Mouse (Mus musculus): ENCODE data around the gene Trpc4ap. TPM values are rescaled to one million over a fixed set of nuclear protein-coding genes. Genes with fewer than 3 reads are reported as not detected.
A peak's percentile ranks its signal among the peaks of the same experiment; 100 is the strongest.

The Trpc4ap gene
- polyA plus RNA-seq, 1 experiment from 2014 or later, result 137 TPM

- H3K27me3 ChIP-seq, result no peaks in the 10 kb centered on the region
- ATAC-seq (ENCODE audit: insufficient number of reproducible peaks, insufficient read depth, low FRiP score, low TSS enrichment, low read depth), result no peak
- no peak overlapping the region for H3K27ac ChIP-seq
- 0 out of 2 replicates have a peak overlapping the region, but pooled peaks have one; percentile 44 for H3K9ac ChIP-seq
- H3K4me3 ChIP-seq, result no peak overlapping the region
- H3K36me3 ChIP-seq, result no peaks in the 10 kb centered on the region
- no peaks in the 10 kb centered on the region for H3K9me3 ChIP-seq
- WGBS, result 13% methylated on average over 10 of the region's 10 CpGs
- H3K4me1 ChIP-seq, result peaks cover 6% of the 10 kb centered on the region; the same call in 1 of the 2 replicates
- no peak overlapping the region for H3K4me2 ChIP-seq
Measured at GRCm38 (mm10) chr2:155604560-155605235, 87.5 kb downstream of the Trpc4ap start.

DNA sequence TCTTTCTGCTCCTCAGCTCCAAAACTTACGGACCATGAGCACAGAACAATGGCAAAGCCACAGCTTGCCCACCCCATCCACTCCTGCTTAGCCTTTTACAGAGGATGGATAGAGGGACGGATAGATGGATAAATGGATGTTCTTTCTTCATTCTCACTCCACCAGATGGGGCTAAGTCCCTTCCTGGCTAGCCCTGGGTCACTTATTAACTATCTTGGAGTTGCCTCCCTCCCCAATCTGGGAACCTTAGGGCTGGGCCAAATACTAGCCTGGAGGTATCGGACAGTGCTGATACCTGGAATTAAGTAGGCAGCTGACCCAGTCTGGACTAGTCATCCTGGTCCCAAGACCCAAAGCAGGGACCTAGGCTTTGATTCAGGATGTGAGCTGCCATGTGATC is 88.5 kb downstream of the Trpc4ap start:
- H3K9me3 ChIP-seq, result no peaks in the 10 kb centered on the region
- no peak overlapping the region for H3K4me3 ChIP-seq
- H3K36me3 ChIP-seq, result no peaks in the 10 kb centered on the region
- WGBS, result 78% methylated on average over 3 of the region's 3 CpGs
- no peak overlapping the region for H3K27ac ChIP-seq
- ATAC-seq (ENCODE audit: insufficient number of reproducible peaks, insufficient read depth, low FRiP score, low TSS enrichment, low read depth), result no peak
- no peaks in the 10 kb centered on the region for H3K27me3 ChIP-seq
- H3K4me1 ChIP-seq, result peaks cover 6% of the 10 kb centered on the region; the same call in 1 of the 2 replicates
- no peak overlapping the region for H3K9ac ChIP-seq
- no peak overlapping the region for H3K4me2 ChIP-seq

- 76% methylated on average over 6 of the region's 6 CpGs for WGBS
- H3K36me3 ChIP-seq, result no peaks in the 10 kb centered on the region
- no peaks in the 10 kb centered on the region for H3K27me3 ChIP-seq
- no peak overlapping the region for H3K9ac ChIP-seq
- no peak overlapping the region for H3K27ac ChIP-seq
- no peak for ATAC-seq (ENCODE audit: insufficient number of reproducible peaks, insufficient read depth, low FRiP score, low TSS enrichment, low read depth)
- no peaks in the 10 kb centered on the region for H3K9me3 ChIP-seq
- no peak overlapping the region for H3K4me3 ChIP-seq
- H3K4me2 ChIP-seq, result no peak overlapping the region
- H3K4me1 ChIP-seq, result peaks cover 9% of the 10 kb centered on the region
Measured at GRCm38 (mm10) chr2:155595516-155595915, 96.7 kb downstream of the Trpc4ap start.

DNA sequence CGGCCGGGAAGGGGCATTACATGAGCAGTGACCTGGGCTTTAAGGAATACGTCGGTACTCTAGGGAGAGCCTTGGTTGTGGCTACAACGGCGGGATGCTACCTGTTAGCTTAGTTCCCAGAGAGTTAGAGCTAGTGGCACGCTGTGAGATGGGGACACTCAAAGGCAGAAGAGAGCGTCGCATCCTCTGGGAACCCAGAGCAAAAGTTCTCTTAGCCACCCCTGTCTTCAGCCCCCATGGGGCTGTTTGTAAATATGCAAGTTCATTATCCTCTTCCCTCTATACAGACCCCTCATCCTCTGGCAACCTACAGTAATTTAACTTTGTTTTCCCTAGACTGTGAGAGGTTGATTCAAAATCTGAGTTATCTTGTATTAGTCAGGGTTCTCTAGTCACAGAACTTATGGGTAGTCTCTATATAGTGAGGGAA is 99.3 kb downstream of the Trpc4ap start:
- peak overlapping the region; percentile 72 for H3K4me2 ChIP-seq
- H3K27ac ChIP-seq, result peak overlapping the region; percentile 60; the same call in 1 of the 2 replicates
- ATAC-seq (ENCODE audit: insufficient number of reproducible peaks, insufficient read depth, low FRiP score, low TSS enrichment, low read depth), result no peak
- H3K9ac ChIP-seq, result peak overlapping the region; percentile 87
- H3K27me3 ChIP-seq, result no peaks in the 10 kb centered on the region
- 0% methylated on average over 9 of the region's 9 CpGs for WGBS
- H3K4me3 ChIP-seq, result peak overlapping the region; percentile 68
- no peaks in the 10 kb centered on the region for H3K36me3 ChIP-seq
- H3K9me3 ChIP-seq, result no peaks in the 10 kb centered on the region
- H3K4me1 ChIP-seq, result peaks cover 9% of the 10 kb centered on the region

- no peaks in the 10 kb centered on the region for H3K36me3 ChIP-seq
- under 1% methylated on average over 53 of the region's 53 CpGs for WGBS
- H3K9ac ChIP-seq, result peak within 1 kb of the TSS; percentile 87
- peak within 1 kb of the TSS; percentile 72 for H3K4me2 ChIP-seq
- H3K9me3 ChIP-seq, result no peaks in the 10 kb centered on the region
- H3K27ac ChIP-seq, result peak within 1 kb of the TSS; percentile 88
- H3K4me3 ChIP-seq, result peak within 1 kb of the TSS; percentile 68
- H3K27me3 ChIP-seq, result no peaks in the 10 kb centered on the region
- ATAC-seq (ENCODE audit: insufficient number of reproducible peaks, insufficient read depth, low FRiP score, low TSS enrichment, low read depth), result peak; percentile 92
- peaks cover 9% of the 10 kb centered on the region for H3K4me1 ChIP-seq
Measured at GRCm38 (mm10) chr2:155592137-155592853, 99.9 kb downstream of the Trpc4ap start, which contains the start of gene Gss. Gene Gss, minus strand, starts transcription at chr2:155592810.

GRCm38 (mm10) chr2:155591676-155592075 is 100.5 kb downstream of the Trpc4ap start:
- Histone ChIP-seq H3K4me3 (peak overlapping the region; percentile 68), H3K27me3 (no peaks in the 10 kb centered on the region), H3K9me3 (no peaks in the 10 kb centered on the region), H3K27ac (peak overlapping the region; percentile 88), H3K4me2 (peak overlapping the region; percentile 72), H3K36me3 (no peaks in the 10 kb centered on the region), H3K9ac (peak overlapping the region; percentile 87), H3K4me1 (peaks cover 9% of the 10 kb centered on the region)
- WGBS, result 3% methylated on average over 6 of the region's 6 CpGs
- ATAC-seq (ENCODE audit: insufficient number of reproducible peaks, insufficient read depth, low FRiP score, low TSS enrichment, low read depth), result no peak

- Histone ChIP-seq H3K4me3 (no peak overlapping the region), H3K36me3 (no peaks in the 10 kb centered on the region), H3K27me3 (no peaks in the 10 kb centered on the region), H3K4me2 (no peak overlapping the region), H3K9ac (peak overlapping the region; percentile 87; the same call in 1 of the 2 replicates), H3K9me3 (no peaks in the 10 kb centered on the region), H3K27ac (no peak overlapping the region), H3K4me1 (peaks cover 9% of the 10 kb centered on the region)
- ATAC-seq (ENCODE audit: insufficient number of reproducible peaks, insufficient read depth, low FRiP score, low TSS enrichment, low read depth), result no peak
- WGBS, result 93% methylated on average over 2 of the region's 2 CpGs
Measured at GRCm38 (mm10) chr2:155590876-155591275, 101.3 kb downstream of the Trpc4ap start.

- Histone ChIP-seq H3K4me3 (no peak overlapping the region), H3K9ac (no peak overlapping the region), H3K36me3 (no peaks in the 10 kb centered on the region), H3K9me3 (no peaks in the 10 kb centered on the region), H3K4me1 (peaks cover 9% of the 10 kb centered on the region), H3K27me3 (no peaks in the 10 kb centered on the region), H3K27ac (no peak overlapping the region), H3K4me2 (no peak overlapping the region)
- 73% methylated on average over 6 of the region's 6 CpGs for WGBS
- ATAC-seq (ENCODE audit: insufficient number of reproducible peaks, insufficient read depth, low FRiP score, low TSS enrichment, low read depth), result no peak
Measured at GRCm38 (mm10) chr2:155589521-155589920, 102.7 kb downstream of the Trpc4ap start.

- 83% methylated on average over 3 of the region's 3 CpGs for WGBS
- Histone ChIP-seq H3K4me3 (no peak overlapping the region), H3K27ac (no peak overlapping the region)
Measured at GRCm38 (mm10) chr2:155588136-155588535, 104.0 kb downstream of the Trpc4ap start.

DNA sequence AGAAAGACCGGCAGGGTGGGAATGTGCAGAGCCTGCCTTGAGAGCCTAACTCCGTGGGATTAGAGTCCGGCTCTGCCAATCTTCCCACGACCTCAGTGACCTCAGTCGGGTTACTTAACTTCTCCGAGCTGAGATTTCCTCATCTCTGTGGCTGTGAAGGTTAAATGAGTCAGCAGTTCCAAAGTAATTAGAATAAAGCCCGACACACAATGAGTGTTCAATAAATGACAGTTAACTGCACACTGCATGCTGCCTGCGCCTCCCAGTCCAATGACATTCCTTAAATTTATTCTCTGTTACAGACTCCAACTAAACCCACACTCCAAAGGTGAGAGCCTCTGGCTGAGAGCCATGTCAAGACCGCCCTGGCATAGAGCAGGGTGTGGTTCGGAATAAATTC is 106.7 kb downstream of the Trpc4ap start:
- H3K27me3 ChIP-seq, result no peaks in the 10 kb centered on the region
- no peaks in the 10 kb centered on the region for H3K9me3 ChIP-seq
- no peak overlapping the region for H3K4me3 ChIP-seq
- no peak overlapping the region for H3K27ac ChIP-seq
- H3K4me1 ChIP-seq, result no peaks in the 10 kb centered on the region
- 65% methylated on average over 10 of the region's 10 CpGs for WGBS
- H3K4me2 ChIP-seq, result no peak overlapping the region
- no peaks in the 10 kb centered on the region for H3K36me3 ChIP-seq
- ATAC-seq (ENCODE audit: insufficient number of reproducible peaks, insufficient read depth, low FRiP score, low TSS enrichment, low read depth), result no peak
- no peak overlapping the region for H3K9ac ChIP-seq

More at GRCm38 (mm10) chr2:155588136-155588535, 104.0 kb downstream of the Trpc4ap start:
- H3K4me1 ChIP-seq, result peaks cover 9% of the 10 kb centered on the region
- H3K36me3 ChIP-seq, result no peaks in the 10 kb centered on the region
- H3K27me3 ChIP-seq, result no peaks in the 10 kb centered on the region
- no peak overlapping the region for H3K4me2 ChIP-seq
- no peaks in the 10 kb centered on the region for H3K9me3 ChIP-seq
- no peak for ATAC-seq (ENCODE audit: insufficient number of reproducible peaks, insufficient read depth, low FRiP score, low TSS enrichment, low read depth)
- H3K9ac ChIP-seq, result no peak overlapping the region

GRCm38 (mm10) chr2:155585082-155585481 is 107.1 kb downstream of the Trpc4ap start:
- Histone ChIP-seq H3K9ac (no peak overlapping the region), H3K27ac (no peak overlapping the region), H3K27me3 (no peaks in the 10 kb centered on the region), H3K4me3 (no peak overlapping the region), H3K36me3 (no peaks in the 10 kb centered on the region), H3K4me1 (no peaks in the 10 kb centered on the region), H3K9me3 (no peaks in the 10 kb centered on the region), H3K4me2 (no peak overlapping the region)
- no peak for ATAC-seq (ENCODE audit: insufficient number of reproducible peaks, insufficient read depth, low FRiP score, low TSS enrichment, low read depth)
- WGBS, result 82% methylated on average over 9 of the region's 9 CpGs

All from embryonic facial prominence, embryonic 13.5 days (tissue).